Mouse (Mus musculus) layer of hippocampus, postnatal 25 days (tissue): ENCODE results near the gene Mns1. TPM values are rescaled to one million over a fixed set of nuclear protein-coding genes. Genes with fewer than 3 reads are reported as not detected.
"Not testable (repeated sequence)": the region's sequence is repeated elsewhere in the genome, so short reads cannot be mapped to it uniquely, and the experiment has no call there.

Experiments used
- DNase-seq, 2 experiments: peaks; one replicate each; pipeline ENCODE4 v3.0.0; 2022; ENCODE audit warnings: mixed read lengths in 2 of 2, low spot score in 1 of 2; ENCODE audit errors: extremely low spot score in 1 of 2
- total RNA-seq, 2 experiments: library from RNA; stranded (reverse); gene quantifications; 2 replicates each; pipeline ENCODE4 v1.2.3; 2021

The Mns1 gene
- total RNA-seq, 2 experiments from 2014 or later = 0.73 to 1.0 TPM

DNA sequence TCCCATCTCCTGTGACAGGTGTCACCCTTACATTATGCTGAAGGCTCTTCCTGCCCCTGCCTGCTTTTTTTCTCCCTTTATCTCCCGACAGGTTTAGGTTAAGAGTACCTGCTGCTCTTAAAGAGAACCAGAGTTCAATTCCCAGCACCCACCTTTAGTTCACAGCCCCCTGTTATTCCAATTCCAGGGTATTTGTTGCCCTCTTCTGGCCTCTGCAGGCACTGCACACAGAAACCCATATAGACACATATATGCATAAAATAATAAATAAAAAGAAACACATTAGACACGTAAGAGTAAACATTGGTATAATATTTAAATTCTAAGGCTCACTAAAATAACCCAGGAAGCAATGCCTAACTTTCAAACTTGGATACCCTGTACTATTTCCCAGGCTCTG lies 15.1 kb upstream of the Mns1 start:
- no peak for DNase-seq

DNA sequence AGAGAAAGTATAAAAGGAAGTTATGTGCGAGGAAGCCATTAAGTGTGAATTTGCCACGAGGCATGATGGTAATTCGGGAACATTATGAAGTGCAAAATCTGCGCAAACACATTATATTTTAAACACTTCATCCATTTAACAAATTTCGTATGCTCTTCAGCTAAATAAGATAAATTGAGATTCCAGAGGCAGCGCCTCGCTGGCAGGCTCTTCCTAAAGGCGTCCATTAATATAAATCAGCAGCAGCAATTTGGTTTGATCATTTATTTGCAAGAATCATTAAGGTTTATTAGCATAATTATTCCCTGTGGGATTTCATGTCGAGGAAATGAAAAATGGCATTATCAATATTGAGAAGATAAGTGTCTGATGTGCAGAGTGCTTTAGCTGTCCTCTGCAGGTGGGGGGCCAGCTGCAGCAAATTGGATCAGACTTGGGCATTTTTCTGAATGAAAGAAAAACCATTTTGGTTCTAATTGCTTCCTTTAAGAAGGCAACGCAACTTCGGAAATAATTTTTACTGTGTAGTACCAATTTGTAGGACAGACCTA lies 12.4 kb upstream of the Mns1 start:
- no peak for DNase-seq

DNA sequence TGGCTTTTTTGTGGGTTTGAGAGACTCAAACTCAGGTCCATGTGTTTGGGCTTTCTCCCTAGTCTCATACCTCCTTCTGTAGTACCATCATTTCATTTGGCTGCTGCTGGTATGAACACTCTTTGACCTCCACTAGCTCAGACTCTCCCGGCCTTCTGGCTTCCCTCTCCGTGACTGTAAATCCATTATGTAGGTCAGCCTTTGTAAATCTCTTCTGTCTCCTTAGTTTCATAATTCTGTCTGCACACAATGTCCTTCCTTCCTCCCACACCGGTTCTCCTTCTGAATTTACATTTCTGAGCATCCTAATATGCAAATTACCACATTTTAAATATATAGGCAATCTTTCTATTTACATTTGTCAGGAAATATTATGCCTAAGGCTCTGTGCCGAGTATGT lies 9.9 kb upstream of the Mns1 start:
- no peak for DNase-seq

GRCm38 (mm10) chr9:72434876-72435275 lies 2.9 kb upstream of the Mns1 start:
- DNase-seq = no peak

GRCm38 (mm10) chr9:72438749-72439148 lies 938 bp downstream of the Mns1 start:
- no peak for DNase-seq

DNA sequence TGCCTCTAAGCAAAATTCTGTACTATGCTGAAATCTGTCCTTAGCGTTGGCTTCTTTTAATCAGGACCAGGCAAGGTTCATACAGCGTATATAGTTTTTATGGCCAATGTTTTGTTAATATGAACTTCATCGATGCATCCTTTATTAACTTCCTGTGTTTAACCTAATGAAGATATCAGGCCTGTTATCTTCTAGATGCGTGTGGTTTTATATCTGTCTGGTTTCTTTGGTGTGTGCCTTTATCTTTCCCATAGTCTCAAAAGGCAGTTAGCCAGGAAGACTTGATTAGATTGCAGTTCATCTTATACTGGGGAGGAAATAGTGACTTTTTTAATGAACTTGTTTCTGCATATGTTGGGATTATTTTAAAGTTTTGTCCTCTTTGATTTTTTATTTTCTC lies 2.5 kb downstream of the Mns1 start:
- no peak for DNase-seq

DNA sequence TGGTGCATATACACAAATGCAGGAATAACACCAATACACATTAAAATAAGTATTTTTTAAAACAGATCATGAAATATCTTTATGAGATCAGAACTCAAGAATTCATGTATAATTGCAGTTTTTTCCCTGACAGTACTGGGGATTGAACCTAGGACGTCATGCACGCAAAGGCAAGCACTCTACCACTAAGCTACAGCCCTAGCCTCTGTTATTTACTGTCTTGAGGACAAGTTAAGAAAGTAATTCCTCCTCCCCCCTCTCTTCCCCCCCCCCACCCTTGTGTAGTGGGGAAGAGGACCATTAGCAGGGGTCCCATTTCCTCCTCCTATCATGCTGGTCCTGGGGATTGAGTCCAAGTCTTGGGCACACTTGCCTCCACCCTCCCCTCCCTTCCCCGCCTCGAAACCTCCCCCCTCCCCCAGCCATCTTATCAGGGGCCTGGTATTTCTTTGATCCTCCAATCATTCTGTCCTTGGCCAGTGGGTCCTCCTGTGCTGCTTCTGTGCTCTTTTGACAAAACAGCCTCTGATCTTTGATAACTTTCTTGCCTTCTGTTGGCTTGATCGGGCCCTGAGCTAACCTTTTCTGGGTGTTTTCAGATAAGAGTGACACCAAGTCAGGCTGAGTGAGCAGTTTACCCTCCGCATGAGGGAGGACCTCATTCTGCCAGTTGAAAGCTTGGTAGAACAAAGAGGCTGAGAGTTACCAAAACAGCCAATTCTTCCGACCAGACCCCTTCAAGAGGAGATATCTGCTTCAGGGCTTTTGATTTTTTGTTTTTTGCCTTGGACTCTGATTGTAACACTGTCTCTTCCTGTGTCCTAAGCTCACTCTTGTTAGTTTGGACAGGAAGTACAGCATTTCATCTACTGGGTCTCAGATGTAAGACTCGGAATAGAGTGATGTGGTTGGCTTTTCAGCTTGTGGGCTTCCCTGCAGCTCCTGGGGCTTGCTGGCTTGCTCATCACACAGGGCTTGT lies 3.4 kb downstream of the Mns1 start:
- no peak for DNase-seq

DNA sequence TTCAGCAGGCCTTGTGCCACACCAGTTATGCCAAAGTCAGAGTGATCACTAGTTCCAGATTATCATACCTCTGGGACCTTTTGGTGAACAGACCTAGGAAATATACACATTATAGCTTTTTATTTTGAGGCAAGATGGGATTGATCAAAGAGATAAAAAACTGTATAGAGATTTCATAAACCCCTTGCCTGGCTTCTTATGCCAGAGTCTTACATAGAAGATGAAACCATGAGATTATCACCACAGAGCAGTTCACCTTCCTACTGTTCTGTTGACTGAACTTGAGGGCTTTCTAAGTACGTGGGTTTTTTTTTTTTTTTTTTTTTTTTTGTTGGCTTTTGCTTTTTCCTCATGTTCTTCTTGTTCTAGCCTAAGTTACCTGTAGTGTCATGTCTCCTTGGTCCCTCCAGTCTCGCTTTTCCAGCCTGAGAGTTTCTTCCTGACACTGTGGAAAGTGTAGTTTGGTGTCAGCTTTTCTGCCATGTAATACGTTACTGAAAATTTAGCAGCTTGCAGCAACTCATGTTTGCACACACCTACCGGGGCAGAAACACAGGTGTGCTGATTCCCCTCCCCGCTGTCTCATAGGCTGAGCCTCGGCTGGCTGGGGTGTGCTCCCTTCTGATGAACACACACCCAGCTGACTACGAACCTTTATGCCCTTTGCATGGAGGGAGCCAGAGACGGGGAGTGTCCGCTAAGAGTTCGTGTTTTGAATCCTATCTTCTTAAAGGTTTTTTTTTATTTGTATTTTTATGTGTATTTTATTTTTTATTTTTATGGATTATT lies 4.3 kb downstream of the Mns1 start:
- no peak for DNase-seq

GRCm38 (mm10) chr9:72448026-72448425 lies 10.2 kb downstream of the Mns1 start:
- peak; percentile 36 to 82 for DNase-seq

GRCm38 (mm10) chr9:72449367-72449766 lies 11.6 kb downstream of the Mns1 start:
- DNase-seq = no peak

GRCm38 (mm10) chr9:72449841-72450240 lies 12.0 kb downstream of the Mns1 start:
- DNase-seq = no peak

DNA sequence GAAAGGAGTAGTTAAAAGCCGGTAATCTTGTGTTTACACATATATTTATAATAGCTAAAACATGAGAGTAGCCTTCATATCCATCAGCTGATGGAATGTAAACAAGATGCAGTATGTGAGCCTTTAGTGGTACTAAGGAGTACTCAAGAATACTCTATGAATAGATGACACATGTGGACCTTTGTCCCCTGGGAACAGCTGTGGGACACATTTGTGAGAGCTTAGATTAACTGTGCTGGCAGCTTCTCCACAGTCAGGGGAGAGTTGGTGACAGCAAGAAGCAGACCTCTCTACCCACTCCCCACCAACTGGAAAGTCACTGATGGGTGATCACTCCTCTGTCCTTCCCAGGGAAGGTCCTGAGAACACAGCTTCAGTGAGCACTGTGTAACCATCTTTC lies 12.6 kb downstream of the Mns1 start:
- DNase-seq = no peak

DNA sequence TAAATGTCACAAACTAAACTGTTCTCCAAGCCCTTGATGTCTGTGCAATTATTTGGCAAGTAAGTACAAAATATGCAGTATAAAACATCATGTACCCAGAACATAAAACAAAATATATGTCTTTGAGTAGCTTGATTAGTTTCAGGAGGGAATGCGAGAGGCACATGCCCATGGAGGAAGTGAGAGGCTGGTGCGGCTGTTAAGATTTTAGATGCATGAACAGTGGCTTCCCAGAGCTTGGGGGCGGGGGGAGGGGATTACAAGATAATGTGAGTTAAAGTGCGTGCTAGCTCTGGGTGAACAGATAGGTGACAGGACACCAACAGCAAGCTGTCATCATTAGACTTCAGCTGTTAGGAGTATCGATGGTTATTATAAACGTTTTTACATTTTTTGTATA lies 13.3 kb downstream of the Mns1 start:
- DNase-seq = no peak

- not testable (repeated sequence) for DNase-seq
These were observed 16.5 kb downstream of the Mns1 start for GRCm38 (mm10) chr9:72454281-72454680.

DNA sequence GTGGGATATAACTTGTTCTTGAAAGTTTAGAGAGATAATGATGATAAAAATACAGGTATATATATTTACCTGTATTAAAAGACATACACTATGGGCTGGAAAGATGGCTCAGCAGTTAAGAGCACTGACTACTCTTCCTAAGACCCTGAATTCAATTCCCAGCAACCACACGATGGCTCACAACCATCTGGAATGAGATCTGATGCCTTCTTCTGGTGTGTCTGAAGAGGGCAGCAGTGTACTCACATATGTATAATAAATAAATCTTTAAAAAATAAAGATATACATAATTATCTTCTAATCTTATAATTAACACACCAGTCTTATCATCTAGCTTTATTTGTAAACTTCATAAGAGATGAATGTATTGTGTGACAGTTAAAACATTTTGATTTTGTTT lies 18.6 kb downstream of the Mns1 start:
- DNase-seq = no peak

- DNase-seq = peak; percentile 25 to 72
These were observed 20.4 kb downstream of the Mns1 start for GRCm38 (mm10) chr9:72458233-72458632.

DNA sequence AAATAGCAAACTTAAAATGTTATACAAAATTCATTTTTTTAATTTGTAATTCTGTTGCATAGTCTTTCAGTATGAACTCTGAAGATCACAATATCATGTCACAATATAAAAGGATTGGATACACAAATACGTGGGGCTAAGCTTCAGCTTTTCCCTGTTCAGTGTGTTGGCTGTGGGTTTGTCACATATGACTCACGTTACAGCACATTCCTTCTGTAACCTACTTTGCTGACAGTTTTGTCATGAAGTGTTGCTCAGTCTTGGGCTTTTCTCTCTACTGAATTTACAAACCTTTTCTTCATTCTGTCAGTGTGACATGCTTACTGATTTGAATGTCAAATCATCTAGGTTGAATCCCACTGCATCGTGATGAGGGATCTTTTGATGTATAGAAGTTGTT lies 21.9 kb downstream of the Mns1 start:
- DNase-seq = no peak

DNA sequence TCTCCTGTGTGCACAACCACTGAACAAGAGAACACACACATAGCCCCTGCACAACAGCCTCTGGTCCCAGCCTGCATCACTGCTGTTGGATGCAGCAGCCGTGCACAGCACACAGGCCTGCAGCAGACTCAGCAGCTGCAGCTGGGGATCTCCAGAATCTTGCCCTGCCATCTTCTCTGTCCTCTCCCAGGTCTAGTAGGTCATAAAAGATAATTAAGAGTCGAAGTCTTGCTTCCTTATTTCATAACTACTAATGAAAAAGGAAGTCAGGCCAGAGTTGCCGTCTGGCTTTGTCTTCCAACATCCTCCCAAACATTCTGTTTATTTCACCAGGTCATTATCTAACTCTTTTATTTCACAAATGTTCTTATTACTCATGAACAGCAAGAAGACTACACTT lies 23.0 kb downstream of the Mns1 start:
- DNase-seq = no peak

DNA sequence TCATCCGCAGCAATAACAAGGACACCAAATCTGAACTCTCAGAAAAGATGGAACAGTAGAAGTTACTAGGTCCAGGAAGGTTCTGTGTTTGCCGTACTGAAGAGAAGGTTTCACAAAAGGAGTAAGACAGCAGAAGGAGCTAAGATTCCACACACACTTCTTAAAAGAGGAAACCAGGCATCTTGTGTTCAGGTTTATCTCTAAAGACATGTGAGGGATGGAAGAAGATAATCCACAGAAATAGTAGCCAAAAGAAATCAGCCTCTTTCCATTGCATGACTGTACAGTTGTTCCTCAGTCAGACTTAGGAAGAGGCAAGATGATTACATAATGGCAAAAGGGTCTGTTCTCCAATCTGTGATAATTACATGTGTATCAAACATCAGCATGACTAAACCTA lies 24.6 kb downstream of the Mns1 start:
- no peak for DNase-seq

- no peak for DNase-seq
These were observed 27.0 kb downstream of the Mns1 start for GRCm38 (mm10) chr9:72464806-72465205.

DNA sequence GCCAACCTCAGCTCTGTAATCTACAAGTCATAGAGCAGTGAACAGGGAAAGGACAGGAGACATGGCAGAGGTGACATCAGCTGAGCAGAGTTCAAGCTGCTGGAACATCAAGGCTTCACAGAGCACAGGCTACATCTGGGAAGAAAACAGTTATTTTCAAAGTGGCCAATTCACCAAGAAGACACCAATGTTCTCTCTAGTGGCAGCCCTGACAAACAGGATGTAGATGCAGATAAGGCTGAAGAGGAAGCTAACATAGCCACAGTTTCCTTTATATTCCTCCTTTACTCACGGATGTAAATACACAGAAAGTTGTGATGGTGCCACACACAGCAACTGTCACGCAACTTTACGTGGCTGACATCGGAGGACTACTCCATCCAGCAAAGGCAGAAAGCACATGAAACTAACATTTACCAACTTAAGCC lies 28.0 kb downstream of the Mns1 start:
- no peak for DNase-seq
